Mouse (Mus musculus) gastrocnemius, postnatal 14 days (tissue): ENCODE results near the gene Itga4. TPM values are rescaled to one million over a fixed set of nuclear protein-coding genes. Genes with fewer than 3 reads are reported as not detected.

ENCODE experiments used
- DNase-seq: peaks from one replicate; pipeline ENCODE4 v3.0.0; 2021; ENCODE audit warnings: mixed read lengths
- intact Hi-C: fragments of 180-260 bp; cut with DNase I; formaldehyde crosslinking; loops from one replicate; pipeline ENCODE4 v1.15.1; 2025; ENCODE audit warnings: low total_unique reads
- long read RNA-seq, 2 experiments: library from polyadenylated mRNA; stranded (forward); transcript quantifications; one replicate each; pipeline ENCODE4 v2.0.0; 2021
- total RNA-seq, 2 experiments: library from RNA; stranded (reverse); gene quantifications; 2 replicates each; pipeline ENCODE4 v1.2.3; 2021

The Itga4 gene
- total RNA-seq, result 1 to 10 TPM; 2.9 to 3.9 TPM
- long read RNA-seq, experiment 1, result 0 reads
- long read RNA-seq, experiment 2, full-length matches to known transcripts, result 1 of 1 reads
- long read RNA-seq, experiment 2, partial matches to known transcripts, result 0 of 1 reads
- long read RNA-seq, experiment 2, other reads (novel, unspliced or antisense), result 0 of 1 reads

- DNase-seq, result peak; percentile 54
- intact Hi-C loops, result no loop called here
Observed at GRCm38 (mm10) chr2:79255192-79256000, at the start of gene Itga4. Gene Itga4, plus strand, starts transcription at chr2:79255426.

- intact Hi-C loops, result no loop called here
- DNase-seq, result no peak
Observed at GRCm38 (mm10) chr2:79206191-79206755, 49.0 kb upstream of the Itga4 start.

GRCm38 (mm10) chr2:79214982-79215381, 40.2 kb upstream of the Itga4 start:
- DNase-seq, result no peak
- intact Hi-C loops, result no loop called here

- no peak for DNase-seq
- intact Hi-C loops, result no loop called here
Observed at GRCm38 (mm10) chr2:79215479-79215878, 39.7 kb upstream of the Itga4 start.

- intact Hi-C loops, result no loop called here
- DNase-seq, result no peak
Observed at GRCm38 (mm10) chr2:79224714-79225426, 30.4 kb upstream of the Itga4 start.

- no peak for DNase-seq
- intact Hi-C loops, result no loop called here
Observed at GRCm38 (mm10) chr2:79227805-79228241, 27.4 kb upstream of the Itga4 start.

- intact Hi-C loops, result no loop called here
Observed at GRCm38 (mm10) chr2:79231056-79231949, 23.9 kb upstream of the Itga4 start.

GRCm38 (mm10) chr2:79235767-79236487, 19.3 kb upstream of the Itga4 start:
- intact Hi-C loops, result no loop called here
- DNase-seq, result no peak

More at GRCm38 (mm10) chr2:79231056-79231949, 23.9 kb upstream of the Itga4 start:
- DNase-seq, result no peak

GRCm38 (mm10) chr2:79237216-79237615, 18.0 kb upstream of the Itga4 start:
- DNase-seq, result no peak
- intact Hi-C loops, result no loop called here

GRCm38 (mm10) chr2:79244276-79244675, 10.9 kb upstream of the Itga4 start:
- no peak for DNase-seq
- intact Hi-C loops, result no loop called here

- DNase-seq, result no peak
- intact Hi-C loops, result no loop called here
Observed at GRCm38 (mm10) chr2:79244743-79245142, 10.5 kb upstream of the Itga4 start.

- DNase-seq, result no peak
- intact Hi-C loops, result no loop called here
Observed at GRCm38 (mm10) chr2:79248283-79248682, 6.9 kb upstream of the Itga4 start.

GRCm38 (mm10) chr2:79250510-79250909, 4.7 kb upstream of the Itga4 start:
- DNase-seq, result no peak
- intact Hi-C loops, result no loop called here

- no peak for DNase-seq
- intact Hi-C loops, result no loop called here
Observed at GRCm38 (mm10) chr2:79253754-79254197, 1.4 kb upstream of the Itga4 start.

- intact Hi-C loops, result no loop called here
- no peak for DNase-seq
Observed at GRCm38 (mm10) chr2:79254588-79255191, 536 bp upstream of the Itga4 start.

GRCm38 (mm10) chr2:79256001-79256339, 744 bp downstream of the Itga4 start:
- no peak for DNase-seq
- intact Hi-C loops, result no loop called here

- intact Hi-C loops, result no loop called here
- DNase-seq, result no peak
Observed at GRCm38 (mm10) chr2:79256376-79256775, 1.1 kb downstream of the Itga4 start.

- intact Hi-C loops, result no loop called here
- no peak for DNase-seq
Observed at GRCm38 (mm10) chr2:79256880-79257279, 1.7 kb downstream of the Itga4 start.
